In genomic region chr9:95954226-95954584, GRCm38 (mm10) we compare ENCODE assay signal across 8 mouse cellular contexts. TPM values are rescaled to one million over a fixed set of nuclear protein-coding genes. Genes with fewer than 3 reads are reported as not detected.
DNase-seq lines count a peak whose midpoint lies in the region; ATAC-seq and TF ChIP-seq lines count a peak whose summit lies in the region.

No protein-coding gene starts in this region.

- H3K9me3 ChIP-seq in forebrain, embryonic 15.5 days = no peaks in the 10 kb centered on the region
- no peaks in the 10 kb centered on the region for H3K9me3 ChIP-seq in liver, embryonic 14.5 days (ENCODE audit: control insufficient read depth, low read length)
- H3K9me3 ChIP-seq in stomach, embryonic 15.5 days = no peaks in the 10 kb centered on the region

- no peak for TF ChIP-seq EP300 in liver, embryonic 14.5 days (IDR thresholded peaks at IDR 0.05; ENCODE audit: low read depth)

- H3K27me3 ChIP-seq in forebrain, embryonic 15.5 days = no peaks in the 10 kb centered on the region
- no peaks in the 10 kb centered on the region for H3K27me3 ChIP-seq in liver, embryonic 14.5 days (ENCODE audit: control insufficient read depth, insufficient read depth, low read length)
- no peaks in the 10 kb centered on the region for H3K27me3 ChIP-seq in stomach, embryonic 15.5 days (replicated peaks)

- peak overlapping the region; percentile 93 for H3K9ac ChIP-seq in forebrain, embryonic 15.5 days (replicated peaks)
- H3K9ac ChIP-seq in liver, embryonic 14.5 days (replicated peaks) = peak overlapping the region; percentile 100
- H3K9ac ChIP-seq in stomach, embryonic 15.5 days = peak overlapping the region; percentile 98; the same call in 1 of the 2 replicates

- H3K4me1 ChIP-seq in forebrain, embryonic 15.5 days = peaks cover 11% of the 10 kb centered on the region
- 0 out of 4 replicates have a peak, but pooled peaks cover 0 to 3% of the 10 kb centered on the region in 2 experiments for H3K4me1 ChIP-seq in liver, embryonic 14.5 days (replicated peaks; ENCODE audit: control insufficient read depth in 2 of 2, insufficient read depth in 2 of 2, low read length in 1 of 2)
- 0 out of 2 replicates have a peak, but pooled peaks cover 3% of the 10 kb centered on the region for H3K4me1 ChIP-seq in stomach, embryonic 15.5 days

- H3K27ac ChIP-seq in forebrain, embryonic 15.5 days (replicated peaks) = peak overlapping the region; percentile 82; the same call in 1 of the 2 replicates
- H3K27ac ChIP-seq in liver, embryonic 14.5 days = no peak overlapping the region; the same call in 1 of the 2 replicates
- H3K27ac ChIP-seq in stomach, embryonic 15.5 days = peak overlapping the region; percentile 94; the same call in 1 of the 2 replicates

- peaks cover 9% of the 10 kb centered on the region for H3K36me3 ChIP-seq in forebrain, embryonic 15.5 days
- H3K36me3 ChIP-seq in liver, embryonic 14.5 days (replicated peaks; ENCODE audit: control insufficient read depth, insufficient read depth, low read depth) = no peaks in the 10 kb centered on the region; the same call in 1 of the 2 replicates
- no peaks in the 10 kb centered on the region for H3K36me3 ChIP-seq in stomach, embryonic 15.5 days

- WGBS in forebrain, embryonic 15.5 days = 0% methylated on average over 7 of the region's 7 CpGs
- WGBS in liver, embryonic 14.5 days (ENCODE audit: insufficient replicate concordance) = 1% methylated on average over 7 of the region's 7 CpGs
- WGBS in stomach, embryonic 15.5 days = 0% methylated on average over 7 of the region's 7 CpGs

- ATAC-seq in frontal cortex, adult (ENCODE audit: low TSS enrichment) = peak; percentile 58
- peak; percentile 87 for ATAC-seq in forebrain, embryonic 15.5 days (replicated peaks)
- peak; percentile 12; the same call in 1 of the 2 replicates for ATAC-seq in liver, embryonic 14.5 days (ENCODE audit: insufficient read depth)
- peak; percentile 18; the same call in 1 of the 2 replicates for ATAC-seq in stomach, embryonic 15.5 days (ENCODE audit: insufficient read depth, low FRiP score, low read depth)

- H3K4me3 ChIP-seq in forebrain, embryonic 15.5 days = peak overlapping the region; percentile 99
- H3K4me3 ChIP-seq in liver, embryonic 14.5 days (ENCODE audit: insufficient read depth in 1 of 2, low read depth in 2 of 2, low read length in 2 of 2) = peak overlapping the region; percentile 99
- peak overlapping the region; percentile 98 for H3K4me3 ChIP-seq in stomach, embryonic 15.5 days (replicated peaks)

- peak overlapping the region; percentile 77 for H3K4me2 ChIP-seq in forebrain, embryonic 15.5 days (replicated peaks)
- peak overlapping the region; percentile 80 for H3K4me2 ChIP-seq in liver, embryonic 14.5 days (ENCODE audit: low read depth)
- H3K4me2 ChIP-seq in stomach, embryonic 15.5 days = peak overlapping the region; percentile 67

- TF ChIP-seq CTCF in liver, embryonic 14.5 days (IDR thresholded peaks at IDR 0.05; ENCODE audit: low read depth) = no peak

- DNase-seq in frontal cortex, postnatal 14 days (ENCODE audit: low spot score in 2 of 2) = no peak
- peak; percentile 59 to 67 for DNase-seq in right cerebral cortex, postnatal 10 days (ENCODE audit: low spot score in 2 of 2)
- DNase-seq in right cerebral cortex, postnatal 36 days (ENCODE audit: low spot score in 2 of 2) = no peak
- DNase-seq in liver, embryonic 14.5 days (ENCODE audit: low read depth in 3 of 3, low spot score in 3 of 3) = peak in 1 of 3 experiments; percentile 3
- DNase-seq in ovary, adult 18-20 months (ENCODE audit: low spot score) = no peak

RNA-seq across cellular contexts. Expression of gene Xrn1, which starts 0.4 kb away (rescaled TPM):
- polyA plus RNA-seq in forebrain, embryonic 15.5 days (2015; fragmentation: Nextera tagmentation; extraction: Ambion mirVana) = 18.0 and 18.8 TPM in 2 replicates
- polyA plus RNA-seq in liver, embryonic 14.5 days (2012; rRNA removed) = 2.5 and 3.2 TPM in 2 replicates
- 4.5 and 5.3 TPM in 2 replicates for polyA plus RNA-seq in liver, embryonic 14.5 days (2014; fragmentation: Nextera tagmentation; extraction: Ambion mirVana)
- 14.8 and 15.3 TPM in 2 replicates for polyA plus RNA-seq in stomach, embryonic 15.5 days (2015; fragmentation: Nextera tagmentation; extraction: Ambion mirVana)

Comparison
In these comparisons a context has a peak if more than half of its experiments do, and no peak if none do; other contexts are left out.
1. DNase-seq: peak in right cerebral cortex, postnatal 10 days (2 of 2); none in frontal cortex, postnatal 14 days (0 of 2), right cerebral cortex, postnatal 36 days (0 of 2) and ovary, adult 18-20 months (single experiment).
2. ATAC-seq: peak in every context shown above with its lines; median percentile 87 in forebrain, embryonic 15.5 days; 58 in frontal cortex, adult; 18 in stomach, embryonic 15.5 days; 12 in liver, embryonic 14.5 days.
3. Peak in every context shown above with its lines, with median percentiles within 50 percentile points of each other: H3K4me2 ChIP-seq, H3K4me3 ChIP-seq and H3K9ac ChIP-seq.